Mouse (Mus musculus): ENCODE measurements around the gene Chat.

DNA sequence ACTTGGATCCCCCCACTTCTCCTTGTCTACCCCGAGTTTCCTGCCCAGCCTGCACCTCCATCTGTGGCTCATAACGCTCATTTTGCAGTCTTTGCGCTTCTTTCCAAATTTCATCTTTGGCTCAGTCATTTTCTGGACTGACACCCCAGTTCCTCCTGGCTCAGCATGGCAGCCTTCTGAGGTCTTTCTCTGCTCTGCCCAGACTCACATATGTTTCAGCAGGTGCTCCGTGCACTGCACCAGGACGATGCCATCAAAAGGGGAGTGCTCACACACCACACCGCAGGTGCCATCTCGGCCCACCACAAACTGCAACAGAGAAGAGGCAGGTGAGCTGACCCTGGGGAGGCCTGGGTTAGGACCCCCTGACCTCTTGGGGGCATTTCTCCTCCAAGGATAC lies 41.8 kb downstream of the Chat start:
- TF ChIP-seq CTCF (IDR thresholded peaks at IDR 0.05; ENCODE audit: control insufficient read depth, insufficient read depth, insufficient replicate concordance, low read depth, low read length) (no peak), POLR2A (IDR thresholded peaks at IDR 0.05; ENCODE audit: control insufficient read depth, low read depth, low read length) (no peak)

Measured in testis, adult 2 months (tissue).